Mouse (Mus musculus) G1E (cell line): ENCODE results near the gene Inafm2.

Experiments used
- CTCF ChIP-seq: IDR thresholded peaks from 2 replicates; pipeline ENCODE4 v1.5.1; 2012; ENCODE audit warnings: low read depth, low read length, inconsistent platforms, mixed read lengths
- GATA1 ChIP-seq: IDR thresholded peaks from 2 replicates; pipeline ENCODE4 v1.6.1; 2012; ENCODE audit warnings: borderline replicate concordance, low read length, inconsistent platforms, mixed read lengths
- GATA2 ChIP-seq: IDR thresholded peaks from 2 replicates; pipeline ENCODE4 v1.6.1; 2012; ENCODE audit warnings: low read depth, low read length, inconsistent platforms, borderline replicate concordance
- POLR2AphosphoS5 ChIP-seq: IDR thresholded peaks from 2 replicates; pipeline ENCODE4 v1.6.1; 2012; ENCODE audit warnings: low read depth, low read length, inconsistent platforms; ENCODE audit not compliant: insufficient replicate concordance
- TAL1 ChIP-seq: conservative IDR thresholded peaks from 2 replicates; pipeline ENCODE4 v1.6.1; 2012; ENCODE audit warnings: low read depth, low read length, inconsistent platforms, mixed read lengths

DNA sequence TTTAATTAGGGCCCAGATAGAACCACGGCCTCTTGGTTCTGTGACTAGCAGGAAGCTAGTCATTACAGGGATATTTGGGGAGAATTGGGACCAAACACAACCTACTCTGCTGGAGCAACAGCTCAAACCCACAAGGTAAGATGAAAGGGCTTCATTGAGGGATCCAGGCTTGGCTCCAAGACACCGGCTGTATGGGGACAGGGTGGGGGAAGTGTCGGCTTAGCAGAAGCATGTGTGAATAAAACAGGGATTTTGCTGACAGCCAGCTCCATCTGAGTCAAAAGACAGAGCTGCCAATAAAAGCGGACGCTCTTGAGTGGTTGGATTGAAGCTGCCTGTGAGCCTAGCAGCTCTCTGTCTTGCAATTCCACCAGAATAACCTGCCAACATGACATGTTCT lies 12.2 kb upstream of the Inafm2 start:
- TF ChIP-seq CTCF = no peak
- TF ChIP-seq TAL1 = no peak
- no peak for TF ChIP-seq GATA1
- TF ChIP-seq GATA2 = no peak
- TF ChIP-seq POLR2AphosphoS5 = no peak
